Mouse (Mus musculus) induced T-regulatory cell, adult 2 months (primary cell): Measurements from ENCODE around the gene Capn3.

Source experiments
- DNase-seq: peaks from one replicate; pipeline ENCODE4 v3.0.0-alpha.2; 2012; ENCODE audit warnings: low read depth

The Capn3 gene

GRCm38 (mm10) chr2:120482506-120483389, 26.9 kb downstream of the Capn3 start:
- DNase-seq, result peak; percentile 27

- DNase-seq, result no peak
Observed at GRCm38 (mm10) chr2:120484241-120484640, 28.4 kb downstream of the Capn3 start.

- no peak for DNase-seq
Observed at GRCm38 (mm10) chr2:120493254-120493653, 37.4 kb downstream of the Capn3 start.

- no peak for DNase-seq
Observed at GRCm38 (mm10) chr2:120496511-120496910, 40.7 kb downstream of the Capn3 start.

- DNase-seq, result peak; percentile 72
Observed at GRCm38 (mm10) chr2:120499971-120500471, 44.2 kb downstream of the Capn3 start.

DNA sequence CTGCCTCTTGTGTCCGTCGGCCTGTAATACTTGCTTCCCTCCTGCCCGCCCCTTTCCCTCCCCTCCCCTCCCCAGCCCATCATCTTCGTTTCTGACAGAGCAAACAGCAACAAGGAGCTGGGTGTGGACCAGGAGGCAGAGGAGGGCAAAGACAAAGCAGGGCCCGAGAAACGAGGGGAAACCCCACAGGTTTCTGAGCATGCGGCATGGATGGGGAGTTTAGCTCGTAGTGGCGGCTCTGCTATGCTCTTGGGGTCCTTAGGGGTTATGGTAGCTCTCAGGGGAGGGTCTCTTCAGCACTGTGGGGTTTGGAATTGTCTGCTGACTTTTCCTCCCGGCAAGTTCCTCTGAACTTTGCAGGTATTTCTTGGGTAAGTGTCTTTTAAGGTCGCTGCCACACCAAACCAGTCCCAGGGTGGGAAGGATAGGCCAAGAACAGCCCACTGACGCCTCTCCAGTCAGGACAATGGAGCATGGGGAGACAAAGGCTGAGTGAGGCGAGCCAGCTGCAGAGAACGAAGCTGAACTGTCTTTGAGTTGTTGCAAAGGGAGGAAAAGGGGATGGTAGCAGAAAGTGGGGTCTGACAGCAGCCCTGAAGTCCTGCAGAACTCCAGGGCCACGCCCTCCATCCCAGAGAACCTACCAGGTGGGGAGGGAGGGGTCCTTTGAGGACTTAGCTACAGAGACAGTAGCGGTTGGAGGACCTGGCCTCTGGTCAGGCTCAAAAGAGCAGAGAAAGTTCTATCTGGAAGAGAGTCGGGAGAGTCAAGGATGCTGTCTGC, 45.5 kb downstream of the Capn3 start:
- peak; percentile 38 for DNase-seq

DNA sequence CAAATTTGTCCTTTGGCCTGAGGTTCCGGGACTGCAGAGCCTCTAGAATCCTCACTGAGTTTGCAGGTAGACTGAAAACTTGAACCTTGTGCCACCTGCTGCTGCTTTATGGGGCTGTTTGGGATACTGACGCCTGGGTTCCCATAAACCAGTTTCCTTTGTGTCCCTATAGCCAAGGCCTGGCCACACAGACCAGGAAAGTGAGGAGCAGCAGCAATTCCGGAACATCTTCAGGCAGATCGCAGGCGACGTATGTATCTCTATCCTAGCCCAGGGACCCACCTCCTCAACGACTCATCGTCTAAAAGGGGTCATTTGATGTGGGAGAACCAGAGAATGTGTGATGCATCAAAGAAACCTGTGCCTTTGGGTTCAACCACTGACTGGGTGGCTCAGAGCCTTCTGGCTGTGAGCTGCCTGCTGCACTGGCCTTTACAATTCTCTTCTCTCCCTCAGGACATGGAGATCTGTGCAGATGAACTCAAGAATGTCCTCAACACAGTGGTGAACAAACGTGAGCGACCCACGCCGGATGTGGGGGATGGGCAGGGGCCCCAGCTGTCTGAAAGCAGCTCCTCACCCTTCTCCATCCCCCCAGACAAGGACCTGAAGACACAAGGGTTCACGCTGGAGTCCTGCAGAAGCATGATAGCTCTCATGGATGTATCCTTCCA, 46.2 kb downstream of the Capn3 start:
- peak; percentile 62 for DNase-seq

- no peak for DNase-seq
Observed at GRCm38 (mm10) chr2:120502605-120502990, 46.8 kb downstream of the Capn3 start.

DNA sequence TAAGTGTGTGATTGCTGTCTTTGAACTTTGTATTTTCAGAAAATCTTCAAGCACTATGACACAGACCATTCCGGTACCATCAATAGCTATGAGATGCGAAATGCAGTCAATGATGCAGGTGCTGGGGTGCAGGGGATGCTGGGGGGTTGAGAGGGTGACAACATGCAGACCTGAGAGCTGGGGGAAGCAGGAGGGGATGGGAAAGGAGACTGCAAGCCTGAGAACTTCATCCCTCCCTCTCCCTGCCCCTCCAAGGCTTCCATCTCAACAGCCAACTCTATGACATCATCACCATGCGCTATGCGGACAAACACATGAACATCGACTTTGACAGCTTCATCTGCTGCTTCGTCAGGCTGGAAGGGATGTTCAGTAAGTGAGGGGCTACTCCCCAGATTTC, 47.3 kb downstream of the Capn3 start:
- no peak for DNase-seq

DNA sequence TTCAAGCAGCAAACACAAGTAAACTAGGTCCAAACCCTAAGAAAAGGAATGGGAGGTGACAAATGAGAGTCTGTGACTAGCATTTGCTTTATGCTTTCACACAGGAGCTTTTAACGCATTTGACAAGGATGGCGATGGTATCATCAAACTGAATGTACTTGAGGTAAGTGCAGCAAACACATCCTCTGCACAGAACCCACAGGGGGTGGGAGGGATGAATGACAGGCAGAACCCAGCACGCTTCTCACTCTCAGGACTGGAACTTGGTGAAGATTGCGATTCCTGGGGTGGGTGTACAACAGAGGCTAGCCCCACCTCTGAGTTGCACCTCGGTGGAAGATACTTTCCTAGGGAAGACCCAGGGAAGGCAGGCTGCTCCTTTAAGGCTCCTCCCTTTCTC, 48.2 kb downstream of the Capn3 start:
- peak; percentile 18 for DNase-seq

GRCm38 (mm10) chr2:120514181-120514580, 58.4 kb downstream of the Capn3 start:
- no peak for DNase-seq

- DNase-seq, result no peak
Observed at GRCm38 (mm10) chr2:120518547-120519210, 62.9 kb downstream of the Capn3 start.

- DNase-seq, result no peak
Observed at GRCm38 (mm10) chr2:120526771-120527170, 71.0 kb downstream of the Capn3 start.

GRCm38 (mm10) chr2:120529531-120529930, 73.7 kb downstream of the Capn3 start:
- peak; percentile 12 for DNase-seq

DNA sequence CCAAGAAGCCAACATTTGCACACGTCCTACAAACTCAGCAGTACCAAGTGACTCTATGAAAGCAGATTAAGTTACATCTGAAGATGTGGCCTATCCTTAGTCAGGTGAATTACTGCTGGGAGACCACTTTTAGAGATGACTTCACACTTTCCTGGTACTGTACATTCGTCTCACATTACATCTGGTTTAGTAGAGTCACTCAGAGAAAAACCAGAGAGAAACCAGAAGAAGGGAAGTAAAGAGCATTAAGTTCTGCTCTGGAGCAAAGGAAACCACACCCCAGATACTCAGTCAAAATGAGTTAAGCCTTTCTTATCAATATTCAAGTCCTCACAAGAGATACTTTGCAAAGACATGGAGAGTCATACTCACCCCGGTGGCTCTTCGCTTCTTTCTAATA, 75.4 kb downstream of the Capn3 start:
- DNase-seq, result no peak

DNA sequence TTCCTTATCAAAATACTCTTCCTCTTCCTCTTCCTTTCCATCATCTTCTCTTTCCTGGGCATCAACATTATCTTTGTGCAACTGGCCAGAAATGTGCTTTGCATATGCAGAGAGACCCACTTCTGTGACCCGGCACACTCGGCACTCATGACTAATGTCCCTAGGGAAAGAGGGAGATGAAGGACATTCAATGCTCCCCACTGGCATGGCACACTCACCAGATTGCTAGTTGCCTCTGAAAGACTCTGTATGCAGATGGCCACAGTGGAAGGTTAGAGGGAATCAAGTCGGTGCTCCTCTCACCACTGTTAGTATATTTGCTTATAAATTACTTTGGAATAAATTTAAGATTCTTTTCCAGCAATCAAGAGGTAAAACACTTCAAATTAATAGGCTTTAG, 83.5 kb downstream of the Capn3 start:
- no peak for DNase-seq

- DNase-seq, result no peak
Observed at GRCm38 (mm10) chr2:120539778-120540208, 84.0 kb downstream of the Capn3 start.

DNA sequence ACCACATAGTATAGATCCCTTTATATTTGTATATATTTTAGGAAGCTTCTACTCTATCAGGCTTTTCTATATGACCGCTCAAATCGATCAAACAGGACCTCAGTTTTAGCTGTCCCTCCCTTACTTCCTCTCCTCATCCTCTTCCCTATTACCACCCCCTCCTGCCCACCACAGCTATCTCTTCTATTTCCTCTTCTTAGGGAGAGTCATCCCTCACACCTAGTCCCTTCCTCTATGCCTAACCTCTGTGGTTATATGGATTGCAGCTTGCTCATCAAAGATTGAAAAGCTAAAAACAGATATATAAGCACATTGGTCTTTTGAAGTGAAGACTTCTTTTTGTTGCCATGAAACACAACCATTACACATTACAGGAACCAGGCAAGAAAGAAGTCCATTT, 88.9 kb downstream of the Capn3 start:
- DNase-seq, result no peak
